Mouse (Mus musculus): ENCODE data around the gene Tspan15.

GRCm38 (mm10) chr10:62217196-62217595 lies 13.9 kb downstream of the Tspan15 start:
- no peak for TF ChIP-seq CTCF (conservative IDR thresholded peaks at IDR 0.05; ENCODE audit: low read length)
- no peak for TF ChIP-seq NANOG (IDR thresholded peaks at IDR 0.05; ENCODE audit: borderline replicate concordance, low read length)

Measured in E14TG2a.4 (cell line).